Mouse (Mus musculus): ENCODE results near the gene Strada.
"Not testable (repeated sequence)": the region's sequence is repeated elsewhere in the genome, so short reads cannot be mapped to it uniquely, and the experiment has no call there.

Gene Strada

DNA sequence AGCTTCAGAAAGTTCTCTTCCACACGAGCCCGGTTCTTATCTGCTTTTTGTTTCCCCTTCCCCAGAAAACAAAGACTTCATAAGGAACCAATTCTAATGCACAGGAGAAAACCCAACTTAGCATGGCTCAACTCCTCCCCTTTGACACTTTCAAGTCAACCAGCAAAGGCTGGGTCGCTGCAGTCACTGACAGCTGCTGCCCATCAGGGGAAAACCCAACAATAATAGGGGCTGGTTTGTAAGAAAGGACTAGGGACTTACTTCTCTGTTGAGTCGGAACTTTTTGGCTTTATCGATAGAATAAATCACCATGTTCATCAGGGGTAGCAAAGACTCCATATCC lies at the start of gene Strada:
Gene Strada (minus strand): TSS at position 46 of the 343 bp plus-strand sequence.
- no peak for DNase-seq (ENCODE audit: low spot score in 2 of 2)

DNA sequence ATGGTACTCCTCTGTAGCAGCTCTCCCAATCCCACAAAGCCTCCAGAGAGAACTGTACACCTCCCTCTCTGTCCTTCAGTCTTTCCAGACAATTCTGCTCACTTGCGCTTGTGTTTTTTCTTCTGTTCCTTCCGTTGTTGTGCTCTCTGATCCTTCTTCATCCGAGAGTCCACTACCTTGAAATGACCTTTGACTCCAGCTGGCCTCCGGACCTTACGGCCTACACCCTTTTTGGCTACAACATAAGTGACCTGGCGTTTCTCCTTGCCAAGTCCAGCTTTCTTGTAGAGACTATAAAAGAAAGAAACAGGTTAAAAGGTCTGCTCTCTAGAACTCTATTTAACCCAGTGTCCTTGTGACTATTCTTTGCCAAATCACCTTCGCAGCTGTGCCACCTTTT lies 47.4 kb upstream of the Strada start:
- DNase-seq (ENCODE audit: low spot score in 2 of 2): no peak

DNA sequence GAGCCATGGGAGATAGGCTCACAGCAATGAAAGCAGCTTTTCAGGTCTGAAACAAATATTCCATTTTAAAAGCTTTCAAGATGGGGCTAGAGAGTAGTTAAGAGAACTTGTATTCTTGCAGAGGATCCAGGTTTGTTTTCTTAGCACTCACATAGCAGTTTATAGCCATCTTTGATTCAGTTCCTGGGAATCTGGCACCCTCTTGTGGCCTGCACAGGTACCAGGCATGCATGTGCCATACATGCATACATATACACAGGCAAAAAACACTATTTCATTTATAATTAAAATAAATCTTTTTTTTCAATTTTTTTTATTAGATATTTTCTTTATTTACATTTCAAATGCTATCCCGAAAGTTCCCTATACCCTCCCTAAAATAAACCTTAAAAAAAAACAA lies 44.9 kb upstream of the Strada start:
- DNase-seq (ENCODE audit: low spot score in 2 of 2): no peak

DNA sequence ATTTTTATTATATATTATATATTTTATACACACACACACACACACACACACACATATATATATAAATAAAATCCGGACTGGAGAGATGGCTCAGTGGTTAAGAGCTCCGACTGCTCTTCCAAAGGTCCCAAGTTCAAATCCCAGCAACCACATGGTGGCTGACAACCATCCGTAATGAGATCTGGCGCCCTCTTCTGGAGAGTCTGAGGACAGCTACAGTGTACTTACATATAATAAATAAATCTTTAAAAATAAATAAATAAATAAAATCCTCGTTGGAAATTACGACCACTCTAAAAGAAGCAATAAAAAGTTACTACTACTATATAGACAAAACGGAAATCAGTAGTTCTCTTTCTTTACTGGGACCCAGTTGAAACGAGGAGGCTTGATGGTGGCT lies 32.0 kb upstream of the Strada start:
- not testable (repeated sequence) for DNase-seq (ENCODE audit: low spot score in 2 of 2)

DNA sequence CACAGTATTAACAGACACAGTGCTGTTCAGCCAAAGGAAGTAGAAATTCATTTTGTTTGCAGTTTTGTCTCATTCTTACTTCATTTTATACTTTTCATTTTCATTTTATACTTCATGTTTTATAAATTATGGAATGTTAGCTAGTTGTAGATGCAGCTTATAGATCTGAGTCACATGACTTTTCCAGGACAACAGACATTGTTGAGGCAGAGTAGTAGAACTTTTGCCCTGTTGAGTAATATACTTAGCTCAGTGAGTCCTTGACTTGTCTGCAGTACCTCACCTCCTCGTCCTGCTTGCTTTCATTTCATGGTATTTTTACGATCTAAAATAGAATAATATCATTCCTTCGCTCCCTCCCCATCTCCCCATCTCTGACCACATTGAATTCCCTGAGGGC lies 18.6 kb upstream of the Strada start:
- DNase-seq (ENCODE audit: low spot score in 2 of 2): no peak

DNA sequence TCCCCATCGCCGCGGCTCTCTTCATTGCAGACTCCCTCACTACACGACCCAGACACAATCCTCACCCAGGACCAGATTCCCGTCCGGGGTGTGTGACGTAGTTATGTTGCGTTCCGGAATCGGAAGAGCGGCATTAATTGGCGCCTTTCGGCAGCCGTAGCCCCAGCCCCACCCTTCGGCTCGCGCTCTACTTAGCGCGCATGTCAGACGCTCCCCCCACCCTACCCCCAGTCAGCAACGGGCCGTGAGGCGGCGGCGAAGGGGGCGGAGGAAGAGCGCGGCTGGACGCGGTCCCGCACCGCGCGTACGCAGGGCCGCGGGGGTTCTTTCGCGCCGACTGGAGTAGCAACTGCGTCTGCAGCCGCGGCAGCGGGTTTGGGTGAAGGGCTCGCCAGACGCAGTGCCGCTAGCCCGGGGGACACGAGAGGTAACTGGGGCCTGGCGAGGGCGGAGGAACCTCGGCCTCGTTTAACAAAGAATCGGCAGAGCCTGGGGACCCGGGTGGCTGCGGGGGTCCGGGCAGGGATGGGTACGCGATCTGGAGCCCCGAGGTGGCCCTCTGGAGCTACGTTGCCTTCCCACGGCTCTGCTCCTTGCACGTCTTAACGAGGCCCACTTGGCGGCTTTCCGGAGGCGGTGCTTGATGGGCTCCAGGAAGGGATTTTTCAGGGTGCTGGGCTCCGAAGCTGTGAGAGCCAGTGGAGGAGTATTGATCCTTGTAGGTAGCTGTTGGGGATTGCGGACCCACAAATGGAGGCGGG lies 14.9 kb upstream of the Strada start, which contains the start of gene Ddx42:
Gene Ddx42 (plus strand): TSS at position 197 of the 761 bp plus-strand sequence.
- peak; percentile 85 to 86 for DNase-seq (ENCODE audit: low spot score in 2 of 2)

DNA sequence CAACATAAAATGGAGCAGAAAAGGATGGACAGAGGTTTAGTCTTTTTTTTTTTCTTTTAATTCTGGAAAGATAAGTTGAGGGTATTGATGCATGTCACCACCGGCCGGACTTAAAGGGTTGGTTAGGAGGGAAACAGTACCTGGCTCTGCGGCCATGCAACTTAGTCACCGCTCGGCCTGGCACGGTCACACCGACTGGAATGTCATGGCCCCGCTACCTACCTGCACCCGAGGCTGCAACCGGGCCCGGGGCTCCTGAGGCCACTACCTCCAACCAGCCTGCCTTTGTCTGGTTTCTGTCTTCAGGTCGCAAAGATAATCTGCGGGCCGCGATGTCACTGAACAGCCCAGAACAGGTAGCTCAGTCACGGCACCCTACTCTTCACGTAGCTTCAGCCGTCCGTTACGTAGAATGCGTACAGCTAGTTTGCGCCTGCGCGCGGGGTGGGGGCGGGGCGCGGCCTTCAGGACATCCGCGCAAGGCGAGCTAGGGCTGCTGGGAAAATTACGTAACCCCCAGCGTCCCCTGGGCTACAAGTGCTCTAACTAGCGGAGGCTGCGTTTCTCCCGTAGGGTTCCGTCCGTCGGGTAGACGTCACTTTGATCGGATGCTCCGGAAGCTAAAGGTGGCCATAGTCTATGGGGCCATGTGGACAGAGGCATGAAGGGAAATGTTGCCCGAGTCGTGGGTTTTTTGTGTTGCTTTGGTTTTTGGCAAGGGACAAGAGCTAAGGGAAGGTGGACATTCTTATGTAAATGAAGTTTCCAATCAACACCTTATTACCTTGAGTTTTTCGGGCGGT lies 14.2 kb upstream of the Strada start, which contains the start of gene Ccdc47:
Gene Ccdc47 (minus strand): TSS at position 418 of the 803 bp plus-strand sequence.
- peak; percentile 89 to 92 for DNase-seq (ENCODE audit: low spot score in 2 of 2)

DNA sequence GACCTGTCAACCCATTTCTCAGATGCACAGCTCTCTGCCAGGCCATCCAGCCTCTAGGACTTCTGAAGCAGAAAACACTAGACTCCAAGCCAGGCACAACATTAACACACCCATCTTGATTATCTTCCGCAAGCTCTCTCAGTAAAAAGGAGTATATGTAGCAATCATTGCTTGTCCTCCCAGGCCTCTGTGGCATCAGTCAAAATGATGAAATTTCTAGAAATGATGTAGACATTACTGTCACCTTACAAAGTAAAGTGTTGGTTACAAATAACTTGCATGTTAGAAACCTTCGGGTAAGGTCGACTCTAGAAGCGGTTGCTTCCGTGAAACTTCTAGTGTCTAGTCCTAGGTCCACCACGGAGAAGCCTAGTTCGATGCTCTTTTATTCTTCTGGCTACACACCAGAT lies 13.5 kb upstream of the Strada start:
- no peak for DNase-seq (ENCODE audit: low spot score in 2 of 2)

DNA sequence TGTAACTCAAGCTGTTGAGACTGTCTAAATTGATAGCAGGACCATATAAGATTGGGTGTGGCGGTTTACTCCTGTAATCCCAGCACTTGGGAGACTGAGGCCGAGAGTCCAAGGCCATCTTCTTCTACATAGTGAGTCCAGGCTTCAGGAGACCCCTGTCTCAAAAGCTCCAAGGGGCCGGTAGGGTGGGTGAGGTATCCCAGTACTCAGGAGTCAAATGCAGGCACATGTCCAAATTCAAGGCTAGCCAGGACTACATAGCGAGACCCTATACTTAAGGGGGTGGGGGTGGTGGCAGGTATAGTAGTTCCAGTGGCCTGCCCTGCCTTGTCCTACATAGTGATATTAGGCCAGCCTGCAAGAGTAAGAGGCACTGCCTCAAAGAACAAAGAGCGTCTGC lies 12.9 kb upstream of the Strada start:
- no peak for DNase-seq (ENCODE audit: low spot score in 2 of 2)

DNA sequence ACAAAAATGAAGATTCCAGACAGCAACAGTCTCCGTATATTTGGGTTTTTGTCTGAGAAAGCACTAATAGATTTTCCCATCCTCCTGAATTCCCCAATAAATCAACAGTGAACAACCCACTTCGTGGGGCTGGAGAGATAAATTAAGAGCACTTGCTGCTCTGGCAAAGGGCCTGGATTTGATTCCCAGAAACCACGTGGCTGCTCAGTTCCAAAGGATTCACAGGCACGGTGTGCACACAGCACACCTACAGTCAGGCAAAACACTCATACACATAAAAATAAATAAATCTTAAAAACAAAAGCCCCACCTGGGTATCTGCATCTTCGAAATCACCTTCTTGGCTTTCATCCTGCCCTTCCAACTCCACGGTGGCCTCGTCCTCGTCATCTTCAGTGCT lies 10.8 kb upstream of the Strada start:
- DNase-seq (ENCODE audit: low spot score in 2 of 2): no peak

DNA sequence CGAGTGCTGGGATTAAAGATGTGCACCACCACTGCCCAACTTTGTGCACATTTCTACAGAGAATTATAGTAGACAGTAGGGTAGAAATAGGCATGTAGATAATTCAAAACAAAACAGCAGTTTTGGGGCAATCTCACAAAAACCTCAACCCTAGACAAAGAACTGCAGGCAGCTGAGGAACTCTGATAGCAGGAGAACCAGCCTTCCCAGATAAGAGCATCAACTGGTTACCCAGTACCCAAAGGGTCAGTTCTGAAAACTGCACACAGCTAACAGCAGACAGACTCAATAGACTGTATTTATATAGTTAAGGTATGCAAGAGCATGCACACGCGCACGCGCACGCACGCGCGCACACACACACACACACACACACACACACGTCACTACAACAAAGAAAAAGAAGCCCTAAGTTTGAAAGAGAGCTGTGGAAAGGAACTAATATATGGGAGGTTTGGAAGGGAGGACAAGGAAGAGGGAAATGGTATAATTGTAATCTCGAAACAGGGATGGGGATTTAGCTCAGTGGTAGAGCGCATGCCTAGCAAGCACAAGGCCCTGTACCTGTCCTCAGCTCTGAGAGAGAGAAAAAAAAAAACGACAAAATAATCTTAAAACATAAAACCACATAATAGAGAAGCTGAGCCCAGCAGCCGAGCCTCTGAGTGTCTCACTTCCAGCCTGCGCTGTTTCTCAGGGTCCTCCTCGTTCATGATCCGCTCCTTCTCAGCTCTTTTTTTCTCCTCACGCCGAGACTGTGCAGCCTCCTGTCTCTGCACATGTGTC lies 438 bp downstream of the Strada start:
- DNase-seq (ENCODE audit: low spot score in 2 of 2): no peak

DNA sequence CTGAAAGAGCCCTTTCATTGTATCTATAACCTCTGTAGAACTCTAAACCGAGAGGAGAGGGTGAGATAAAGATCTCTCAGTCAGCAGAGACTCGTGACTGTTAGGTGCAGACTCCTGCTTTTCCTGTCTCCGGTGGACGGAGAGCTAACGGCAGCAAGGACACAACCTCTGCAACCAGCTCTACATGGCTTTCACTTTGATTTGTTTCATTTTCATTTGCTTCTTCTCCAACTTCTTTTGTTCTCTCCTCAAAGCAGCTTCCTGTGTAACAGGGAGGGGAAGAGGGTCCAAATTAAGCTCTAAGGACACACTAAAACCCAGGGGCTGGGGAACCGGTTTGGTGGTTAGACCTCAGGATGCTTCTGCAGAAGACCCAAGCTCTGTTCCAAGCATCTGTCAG lies 1.2 kb downstream of the Strada start:
- DNase-seq (ENCODE audit: low spot score in 2 of 2): no peak

DNA sequence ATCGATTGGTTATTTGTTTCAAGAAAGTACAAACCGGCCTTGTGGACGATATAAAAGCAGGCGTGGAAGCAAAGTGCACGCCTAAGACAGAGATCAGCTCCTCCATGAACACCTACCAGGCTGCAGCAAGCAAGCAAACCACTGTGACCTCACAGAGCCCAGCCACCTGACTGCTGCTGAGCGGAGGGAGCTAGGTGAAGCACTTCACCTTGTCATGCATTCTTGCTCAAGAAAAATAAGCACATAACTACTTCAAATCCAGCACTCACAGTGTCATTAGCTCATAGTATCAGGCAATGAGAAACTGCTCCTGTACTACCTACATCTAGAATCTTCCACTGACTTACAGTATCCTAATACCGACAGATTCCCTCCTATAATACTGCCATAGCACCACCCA lies 2.0 kb downstream of the Strada start:
- DNase-seq (ENCODE audit: low spot score in 2 of 2): not testable (repeated sequence)

DNA sequence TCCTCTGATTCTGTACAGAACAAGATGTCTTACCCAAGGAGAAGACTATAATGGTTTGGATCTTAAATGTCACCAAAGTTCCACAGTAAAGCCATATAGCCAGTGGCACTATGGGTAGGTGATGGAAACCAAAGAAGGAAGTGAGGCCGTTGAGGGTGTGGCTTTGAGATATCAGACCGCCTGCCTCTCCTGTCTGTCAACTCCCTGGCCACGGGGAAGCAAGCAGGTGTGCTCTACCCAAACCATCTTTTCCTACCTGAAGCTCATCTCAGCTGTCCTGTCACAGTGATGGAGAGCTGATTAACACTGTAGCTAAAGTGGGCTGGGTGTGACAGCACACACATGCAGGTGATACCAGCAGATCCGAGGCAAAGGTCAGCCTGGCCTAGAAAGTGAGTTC lies 3.7 kb downstream of the Strada start:
- no peak for DNase-seq (ENCODE audit: low spot score in 2 of 2)

DNA sequence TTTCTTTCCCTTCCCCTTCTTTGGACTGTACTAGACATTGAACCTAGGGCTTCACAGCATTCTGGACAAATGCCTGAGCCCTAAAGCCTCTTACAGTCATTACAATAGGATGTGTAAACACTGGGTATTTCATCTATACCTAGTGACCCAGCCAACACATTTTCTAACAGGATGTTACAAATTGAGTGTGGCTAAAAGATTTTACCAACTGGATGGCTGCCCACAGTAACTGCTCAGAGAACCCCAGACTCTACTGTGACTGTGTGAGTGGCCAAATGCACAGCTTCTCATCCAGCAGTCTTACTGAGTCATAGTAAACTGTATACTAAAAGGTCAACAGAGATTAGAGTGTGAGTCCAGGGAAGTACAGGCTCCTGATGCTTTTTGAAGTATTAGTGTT lies 6.6 kb downstream of the Strada start:
- no peak for DNase-seq (ENCODE audit: low spot score in 2 of 2)

DNA sequence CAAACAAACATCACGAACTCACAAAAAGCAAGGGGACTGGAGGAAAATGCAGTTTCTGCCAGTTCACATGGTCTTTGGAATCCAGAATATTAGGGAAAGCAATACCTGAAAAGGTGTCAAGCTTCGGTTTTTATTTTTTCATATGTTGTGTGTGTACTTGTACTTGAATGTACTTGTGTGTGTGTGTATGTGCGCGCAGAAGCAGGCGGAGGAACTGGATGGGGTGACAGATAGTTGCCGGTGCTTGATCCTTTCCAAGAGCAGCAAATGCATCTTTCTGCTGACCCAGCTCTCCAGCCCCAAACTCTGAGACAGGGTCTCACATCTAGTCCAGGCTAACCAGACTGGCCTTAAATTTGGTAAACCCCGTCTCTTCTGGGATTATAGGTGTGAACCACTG lies 7.1 kb downstream of the Strada start:
- DNase-seq (ENCODE audit: low spot score in 2 of 2): no peak

DNA sequence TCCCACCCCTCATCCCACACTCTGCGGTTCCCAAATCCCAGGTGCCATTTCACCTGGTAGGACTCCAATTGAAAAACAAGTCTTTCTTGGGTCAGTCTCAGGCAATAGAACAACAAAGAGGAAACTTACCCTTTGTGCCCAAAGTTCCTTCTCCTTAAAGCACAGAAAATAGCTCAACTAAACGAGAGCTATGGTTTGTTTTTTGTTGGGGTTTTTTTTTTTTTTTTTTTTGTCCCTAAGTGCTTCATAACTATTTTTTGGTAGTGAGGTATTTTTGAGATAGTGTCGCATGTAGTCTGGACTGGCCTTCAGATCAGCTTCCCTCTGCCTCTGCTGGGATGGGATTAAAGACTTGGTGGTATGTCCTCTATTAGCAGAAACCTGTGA lies 7.8 kb downstream of the Strada start:
- no peak for DNase-seq (ENCODE audit: low spot score in 2 of 2)

DNA sequence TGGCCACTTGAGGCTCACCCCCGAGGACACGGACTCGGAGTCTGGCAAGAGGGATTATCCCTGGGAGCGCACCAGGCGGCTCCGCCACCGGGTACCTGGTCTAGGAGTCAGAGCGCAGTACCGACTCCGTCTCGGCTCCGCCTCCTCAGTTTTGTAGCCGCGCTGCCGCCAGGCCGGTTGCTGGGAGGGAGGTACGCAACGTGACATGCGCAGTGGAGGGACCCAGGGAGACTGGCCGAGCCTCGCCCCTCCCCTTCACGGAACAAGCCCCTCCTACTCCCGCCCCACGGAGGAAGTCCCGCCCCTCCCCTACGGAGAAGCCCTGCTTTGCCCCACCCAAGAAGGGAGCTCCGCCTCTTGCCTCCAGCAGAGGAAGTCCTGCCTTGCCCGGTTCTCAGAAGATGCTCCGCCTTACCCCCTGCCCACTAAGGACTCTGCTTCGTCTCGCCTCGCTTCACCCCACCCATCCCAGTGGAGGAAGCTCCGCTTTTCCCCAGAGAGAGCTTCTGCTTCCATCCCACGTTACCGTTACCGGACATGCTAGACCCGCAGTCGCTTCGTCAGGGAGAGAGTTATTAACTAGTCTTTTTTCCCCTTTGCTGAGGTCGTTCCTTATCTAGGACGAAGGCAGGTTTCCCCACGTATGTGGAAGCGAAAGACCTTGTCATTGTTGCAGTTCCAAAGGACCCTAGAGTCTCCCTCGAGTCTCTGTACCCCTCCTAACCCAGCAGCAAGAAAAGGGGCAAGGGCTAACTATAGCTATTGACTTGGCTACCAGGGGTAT lies 8.4 kb downstream of the Strada start:
- peak; percentile 96 to 98 for DNase-seq (ENCODE audit: low spot score in 2 of 2)

DNA sequence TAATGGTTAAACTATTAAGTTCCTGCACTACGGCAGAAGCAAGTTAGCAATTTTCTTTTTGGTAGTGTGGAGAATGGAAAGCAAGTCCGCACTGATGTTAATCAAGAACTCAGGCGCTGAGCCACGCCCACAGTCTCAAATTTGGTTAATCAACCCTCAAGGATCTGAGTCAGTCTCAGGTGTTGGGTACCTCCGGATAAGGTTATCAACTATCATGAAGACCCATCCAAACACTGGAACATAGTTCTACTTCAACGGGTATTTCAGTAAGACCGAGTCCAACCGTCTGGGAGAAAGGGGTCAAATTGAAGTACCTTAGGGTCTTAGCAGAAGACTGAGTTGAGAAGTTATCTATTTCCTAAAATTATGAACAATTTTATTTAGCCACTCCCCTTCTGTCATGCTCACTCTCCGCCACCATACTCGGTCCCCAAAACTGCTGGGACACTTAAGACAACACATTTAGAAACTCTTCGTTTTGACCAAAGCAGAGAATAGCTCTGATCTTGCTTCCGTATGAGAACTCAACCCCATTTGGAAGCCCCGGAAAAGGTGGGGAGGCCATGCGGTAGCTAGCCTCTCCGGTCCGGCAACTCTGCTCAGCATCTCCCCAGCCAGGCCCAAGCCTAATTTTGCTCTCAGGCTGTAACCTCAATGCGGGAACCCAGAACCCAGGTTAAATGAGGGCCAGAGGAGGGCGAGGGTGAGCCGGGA lies 9.2 kb downstream of the Strada start:
- DNase-seq (ENCODE audit: low spot score in 2 of 2): no peak

DNA sequence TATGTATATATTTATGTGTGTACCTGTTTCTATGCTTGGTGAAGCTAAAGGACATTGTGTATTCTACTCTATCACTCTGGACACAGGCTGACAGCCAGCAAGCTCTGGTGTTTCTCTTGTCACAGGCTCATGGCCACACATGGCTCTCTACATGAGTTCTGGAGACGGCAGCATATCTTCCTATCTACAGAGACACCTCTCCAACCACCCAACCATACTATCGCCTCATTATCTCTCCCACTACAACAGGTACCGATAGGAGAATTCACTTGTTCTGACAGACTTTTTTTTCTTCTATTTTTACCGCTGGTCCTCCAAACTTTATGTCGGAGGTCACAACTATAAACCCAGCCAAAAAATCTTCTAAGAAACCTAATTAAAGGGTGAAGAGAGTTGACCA lies 9.7 kb downstream of the Strada start:
- no peak for DNase-seq (ENCODE audit: low spot score in 2 of 2)

DNA sequence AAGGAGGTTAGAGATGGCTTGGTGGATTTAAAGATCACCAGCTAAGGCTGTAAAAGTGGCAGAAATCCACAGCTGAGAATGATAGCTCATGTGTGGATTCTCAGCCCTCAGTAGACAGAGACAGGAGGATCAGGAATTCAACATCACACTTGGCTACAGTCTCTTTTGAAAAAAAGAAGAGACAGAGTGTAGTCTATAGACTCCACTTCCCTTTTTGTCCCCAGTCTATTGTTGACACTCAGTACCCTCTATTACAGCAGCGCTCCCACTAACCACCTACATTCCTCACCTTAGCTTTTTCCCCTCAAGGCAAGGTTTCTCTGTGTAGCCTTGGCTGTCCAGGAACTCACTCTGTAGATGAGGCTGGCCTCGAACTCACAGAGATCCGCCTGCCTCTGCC lies 10.3 kb downstream of the Strada start:
- no peak for DNase-seq (ENCODE audit: low spot score in 2 of 2)
